Mouse (Mus musculus): ENCODE data around the gene Pde6b. TPM values are rescaled to one million over a fixed set of nuclear protein-coding genes. Genes with fewer than 3 reads are reported as not detected.

Gene Pde6b
- polyA plus RNA-seq, 1 experiment from 2014 or later, result 0.15 TPM

GRCm38 (mm10) chr5:108448785-108449668 lies 60.8 kb downstream of the Pde6b start, which contains the start of gene Mfsd7a:
Gene Mfsd7a (minus strand): TSS chr5:108448891.
- peak within 1 kb of the TSS; percentile 4; the same call in 1 of the 2 replicates for H3K9ac ChIP-seq
- H3K9me3 ChIP-seq (replicated peaks), result no peaks in the 10 kb centered on the region
- H3K4me1 ChIP-seq, result peaks cover 11% of the 10 kb centered on the region
- H3K27me3 ChIP-seq, result peaks cover 9% of the 10 kb centered on the region; the same call in 1 of the 2 replicates
- peak; percentile 78 for ATAC-seq (ENCODE audit: insufficient number of reproducible peaks, low FRiP score, low TSS enrichment, low read depth)
- H3K36me3 ChIP-seq, result no peaks in the 10 kb centered on the region
- WGBS, result 14% methylated on average over 24 of the region's 24 CpGs
- peak within 1 kb of the TSS; percentile 39; the same call in 1 of the 2 replicates for H3K27ac ChIP-seq (replicated peaks)
- H3K4me3 ChIP-seq (replicated peaks), result peak within 1 kb of the TSS; percentile 41
- peak within 1 kb of the TSS; percentile 60 for H3K4me2 ChIP-seq (replicated peaks)

DNA sequence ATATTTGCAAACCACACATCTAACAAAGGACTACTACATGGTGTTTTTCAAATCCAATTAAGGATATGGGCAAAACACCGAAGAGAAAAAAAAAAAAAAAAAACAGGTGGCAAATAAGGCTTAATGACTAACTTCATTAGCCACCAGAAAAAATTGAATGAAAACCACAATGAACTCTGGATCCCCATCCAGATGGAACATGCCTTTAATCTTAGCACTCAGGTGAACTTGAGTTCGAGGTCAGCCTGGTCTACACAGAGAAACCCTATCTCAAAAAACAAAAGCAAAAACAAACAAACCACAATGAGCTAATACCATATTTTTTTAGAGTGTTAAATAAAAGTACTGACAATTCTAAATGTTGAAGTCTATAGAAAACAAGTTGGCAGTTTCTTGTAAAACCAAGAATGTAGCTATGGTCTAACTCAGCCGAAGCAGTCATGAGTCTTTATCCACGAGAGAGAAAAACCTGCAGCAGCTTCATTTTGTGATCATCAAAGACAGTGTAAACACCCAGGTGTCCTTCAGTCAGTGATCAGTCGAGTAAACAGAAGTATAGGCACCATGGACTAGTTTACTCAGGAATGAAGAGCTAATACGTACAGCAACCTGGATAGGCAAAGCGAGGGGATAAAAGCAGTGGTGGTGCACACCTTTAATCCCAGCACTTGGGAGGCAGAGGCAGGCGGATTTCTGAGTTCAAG lies 62.8 kb downstream of the Pde6b start:
- WGBS, result 74% methylated on average over 8 of the region's 8 CpGs
- no peak for ATAC-seq (ENCODE audit: insufficient number of reproducible peaks, low FRiP score, low TSS enrichment, low read depth)
- Histone ChIP-seq H3K4me1 (peaks cover 11% of the 10 kb centered on the region), H3K4me3 (replicated peaks) (no peak overlapping the region), H3K36me3 (no peaks in the 10 kb centered on the region), H3K27ac (replicated peaks) (no peak overlapping the region), H3K9ac (no peak overlapping the region), H3K4me2 (replicated peaks) (no peak overlapping the region), H3K27me3 (peaks cover 9% of the 10 kb centered on the region; the same call in 1 of the 2 replicates), H3K9me3 (replicated peaks) (no peaks in the 10 kb centered on the region)

DNA sequence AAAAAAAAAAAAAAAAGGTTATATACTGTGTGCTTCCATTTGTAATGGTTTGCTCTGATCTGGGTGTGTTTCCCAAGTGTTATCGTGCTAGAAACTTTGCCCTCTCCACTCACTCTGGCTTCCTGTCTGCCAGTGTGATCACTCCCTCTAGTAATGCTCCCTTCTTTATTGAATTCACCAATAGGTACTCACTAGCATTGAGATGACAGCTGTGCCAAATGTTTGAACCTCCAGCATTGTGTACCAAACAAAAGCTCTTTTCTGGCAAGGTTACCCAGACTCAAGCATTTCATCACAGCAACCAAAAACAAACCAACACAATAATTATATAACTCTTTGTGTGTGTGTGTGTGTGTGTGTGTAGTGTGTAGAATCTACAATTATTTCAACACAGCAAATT lies 63.4 kb downstream of the Pde6b start:
- Histone ChIP-seq H3K9me3 (replicated peaks) (no peaks in the 10 kb centered on the region), H3K27me3 (0 out of 2 replicates have a peak, but pooled peaks cover 6% of the 10 kb centered on the region), H3K27ac (replicated peaks) (no peak overlapping the region), H3K4me2 (replicated peaks) (no peak overlapping the region), H3K4me1 (peaks cover 11% of the 10 kb centered on the region), H3K9ac (no peak overlapping the region), H3K4me3 (replicated peaks) (no peak overlapping the region), H3K36me3 (no peaks in the 10 kb centered on the region)
- WGBS, result 89% methylated on average over 1 of the region's 1 CpGs
- ATAC-seq (ENCODE audit: insufficient number of reproducible peaks, low FRiP score, low TSS enrichment, low read depth), result no peak

GRCm38 (mm10) chr5:108452422-108452821 lies 64.2 kb downstream of the Pde6b start:
- Histone ChIP-seq H3K27me3 (0 out of 2 replicates have a peak, but pooled peaks cover 6% of the 10 kb centered on the region), H3K36me3 (no peaks in the 10 kb centered on the region), H3K4me2 (replicated peaks) (no peak overlapping the region), H3K4me1 (peaks cover 11% of the 10 kb centered on the region), H3K9ac (no peak overlapping the region), H3K27ac (replicated peaks) (no peak overlapping the region), H3K4me3 (replicated peaks) (no peak overlapping the region), H3K9me3 (replicated peaks) (no peaks in the 10 kb centered on the region)
- no peak for ATAC-seq (ENCODE audit: insufficient number of reproducible peaks, low FRiP score, low TSS enrichment, low read depth)
- 94% methylated on average over 1 of the region's 1 CpGs for WGBS

- WGBS, result 40% methylated on average over 3 of the region's 3 CpGs
Observed at GRCm38 (mm10) chr5:108454094-108454493, 65.9 kb downstream of the Pde6b start.

DNA sequence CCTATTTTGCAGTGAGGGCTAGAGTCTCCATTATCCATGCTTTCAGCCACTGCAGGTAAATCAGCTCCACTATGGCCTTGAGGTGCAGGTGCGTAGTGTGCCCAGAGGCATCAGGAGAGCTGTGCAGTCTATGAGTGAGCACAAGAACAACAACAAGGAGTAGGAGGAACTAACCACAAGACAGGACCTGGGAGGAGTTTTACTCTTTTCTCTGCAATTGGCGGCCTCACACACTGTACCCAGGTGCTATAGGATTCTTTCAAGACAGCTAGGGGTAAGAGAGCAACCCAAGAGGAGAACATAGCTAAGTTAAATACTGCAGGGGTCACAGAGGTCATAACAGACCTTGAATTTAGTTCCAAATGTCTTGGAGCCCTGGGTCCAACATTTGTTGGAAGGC lies 70.5 kb downstream of the Pde6b start:
- no peak overlapping the region for H3K27ac ChIP-seq (replicated peaks)
- no peak for ATAC-seq (ENCODE audit: insufficient number of reproducible peaks, low FRiP score, low TSS enrichment, low read depth)
- H3K9me3 ChIP-seq (replicated peaks), result no peaks in the 10 kb centered on the region
- no peak overlapping the region for H3K9ac ChIP-seq
- H3K36me3 ChIP-seq, result no peaks in the 10 kb centered on the region
- peaks cover 22% of the 10 kb centered on the region for H3K4me1 ChIP-seq
- 67% methylated on average over 2 of the region's 2 CpGs for WGBS
- no peak overlapping the region for H3K4me2 ChIP-seq (replicated peaks)
- no peak overlapping the region for H3K4me3 ChIP-seq (replicated peaks)
- peaks cover 13% of the 10 kb centered on the region; the same call in 1 of the 2 replicates for H3K27me3 ChIP-seq

More at GRCm38 (mm10) chr5:108454094-108454493, 65.9 kb downstream of the Pde6b start:
- no peak overlapping the region for H3K27ac ChIP-seq (replicated peaks)
- H3K4me1 ChIP-seq, result peaks cover 6% of the 10 kb centered on the region
- no peak overlapping the region for H3K9ac ChIP-seq
- H3K4me2 ChIP-seq (replicated peaks), result no peak overlapping the region
- no peaks in the 10 kb centered on the region for H3K9me3 ChIP-seq (replicated peaks)
- no peak for ATAC-seq (ENCODE audit: insufficient number of reproducible peaks, low FRiP score, low TSS enrichment, low read depth)
- no peaks in the 10 kb centered on the region for H3K36me3 ChIP-seq
- H3K27me3 ChIP-seq, result peaks cover 13% of the 10 kb centered on the region; the same call in 1 of the 2 replicates
- no peak overlapping the region for H3K4me3 ChIP-seq (replicated peaks)

DNA sequence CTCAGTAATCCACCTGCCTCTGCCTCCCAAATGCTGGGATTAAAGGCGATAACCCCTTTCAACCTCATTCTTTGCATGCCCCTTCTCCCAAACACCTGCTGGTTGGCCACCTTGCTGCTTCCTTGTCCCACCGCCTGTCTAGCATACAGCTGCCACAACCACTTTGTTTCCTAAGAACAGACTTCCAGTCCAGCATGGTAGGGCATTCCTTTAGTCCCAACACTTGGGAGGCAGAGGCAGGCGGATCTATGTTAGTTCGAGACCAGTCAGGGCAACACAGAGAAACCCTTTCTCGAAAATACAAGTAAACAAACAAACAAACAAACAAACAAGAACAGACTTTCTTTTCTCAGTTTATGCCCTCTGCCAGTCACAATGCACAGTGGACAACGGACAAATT lies 72.3 kb downstream of the Pde6b start:
- ATAC-seq (ENCODE audit: insufficient number of reproducible peaks, low FRiP score, low TSS enrichment, low read depth), result no peak
- H3K27ac ChIP-seq (replicated peaks), result no peak overlapping the region

DNA sequence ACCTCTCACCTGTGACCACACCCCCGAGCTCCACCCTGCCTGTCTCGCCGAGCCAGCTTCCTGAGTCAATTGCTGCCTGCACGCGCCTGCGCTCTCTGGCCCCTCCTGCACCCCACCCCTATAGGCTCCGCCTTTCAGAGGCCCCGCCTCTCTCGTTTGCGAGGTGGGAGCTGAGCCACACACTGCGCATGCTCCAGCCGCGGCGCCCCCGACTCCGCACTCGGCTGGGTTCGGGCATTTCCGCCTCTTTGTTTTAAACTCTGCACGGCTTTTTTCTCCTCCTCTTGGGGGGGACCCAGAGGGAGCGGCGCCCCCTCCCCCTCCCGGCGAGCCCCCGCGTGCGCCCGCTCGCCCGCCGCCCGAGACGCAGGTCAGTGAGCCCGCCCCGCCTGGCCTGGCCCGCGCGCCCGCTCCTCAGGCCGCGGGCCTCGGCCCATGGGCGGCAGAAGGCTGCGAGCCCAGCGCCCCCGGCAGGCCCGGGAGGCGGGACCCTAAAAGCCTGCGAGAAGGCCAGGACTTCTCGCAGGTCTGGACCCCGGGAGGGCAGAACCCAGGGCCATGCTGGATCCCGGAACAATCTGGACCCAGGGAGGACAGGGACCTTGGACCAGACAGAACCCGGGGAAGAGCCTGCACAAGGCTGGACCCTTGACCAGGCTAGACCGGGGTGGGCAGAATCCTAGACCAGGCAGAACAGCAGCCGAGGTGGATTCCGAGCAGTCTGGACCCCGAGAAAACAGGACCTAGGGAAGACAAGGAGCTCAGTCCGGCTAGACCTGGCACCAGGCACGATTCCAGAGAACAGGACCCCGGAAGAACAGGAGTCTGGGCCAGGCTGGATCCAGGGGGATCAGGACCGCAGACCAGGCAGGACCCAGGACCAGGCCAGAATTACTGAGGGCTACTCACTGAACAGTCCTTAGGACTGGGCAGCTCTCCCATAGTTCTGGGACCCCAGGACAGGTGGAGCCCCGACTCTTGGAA lies 73.2 kb downstream of the Pde6b start, which contains the start of gene Pcgf3:
Gene Pcgf3 (plus strand): TSS at position 151 of the 984 bp plus-strand sequence.
- Histone ChIP-seq H3K27ac (replicated peaks) (peak within 1 kb of the TSS; percentile 78), H3K4me3 (replicated peaks) (peak within 1 kb of the TSS; percentile 89), H3K36me3 (no peaks in the 10 kb centered on the region), H3K9me3 (replicated peaks) (no peaks in the 10 kb centered on the region), H3K4me2 (replicated peaks) (peak within 1 kb of the TSS; percentile 88), H3K4me1 (peaks cover 27% of the 10 kb centered on the region), H3K27me3 (peaks cover 13% of the 10 kb centered on the region; the same call in 1 of the 2 replicates), H3K9ac (peak within 1 kb of the TSS; percentile 99)
- WGBS, result 0% methylated on average over 52 of the region's 62 CpGs
- peak; percentile 99 for ATAC-seq (ENCODE audit: insufficient number of reproducible peaks, low FRiP score, low TSS enrichment, low read depth)

More for the DNA sequence above, 72.3 kb downstream of the Pde6b start:
- peaks cover 13% of the 10 kb centered on the region; the same call in 1 of the 2 replicates for H3K27me3 ChIP-seq
- WGBS, result 42% methylated on average over 6 of the region's 6 CpGs
- no peak overlapping the region for H3K9ac ChIP-seq
- H3K4me2 ChIP-seq (replicated peaks), result peak overlapping the region; percentile 88
- H3K4me3 ChIP-seq (replicated peaks), result peak overlapping the region; percentile 89
- peaks cover 27% of the 10 kb centered on the region for H3K4me1 ChIP-seq
- H3K9me3 ChIP-seq (replicated peaks), result no peaks in the 10 kb centered on the region
- no peaks in the 10 kb centered on the region for H3K36me3 ChIP-seq

DNA sequence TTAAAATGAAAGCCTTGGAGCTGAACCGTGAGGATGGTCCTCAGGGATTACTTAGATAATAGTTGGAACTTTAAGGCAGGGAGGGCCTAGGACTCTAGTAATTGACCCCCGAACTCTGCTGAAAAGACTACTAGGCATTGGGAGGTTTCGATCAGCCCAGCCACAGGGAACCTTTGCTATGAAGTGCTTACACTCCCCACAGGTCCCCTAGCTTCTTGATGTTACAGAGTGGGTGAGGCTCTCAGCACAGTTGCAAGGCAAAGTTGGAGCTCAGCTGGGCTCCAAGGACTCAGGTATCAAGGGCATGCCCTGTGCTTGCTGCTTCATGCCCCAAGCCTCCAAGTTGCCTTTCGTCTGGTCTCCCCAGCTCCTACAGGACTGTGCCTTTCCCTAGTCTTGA lies 74.3 kb downstream of the Pde6b start:
- H3K4me3 ChIP-seq (replicated peaks), result peak overlapping the region; percentile 89
- peak overlapping the region; percentile 88 for H3K4me2 ChIP-seq (replicated peaks)
- H3K4me1 ChIP-seq, result peaks cover 31% of the 10 kb centered on the region
- ATAC-seq (ENCODE audit: insufficient number of reproducible peaks, low FRiP score, low TSS enrichment, low read depth), result no peak
- H3K9ac ChIP-seq, result peak overlapping the region; percentile 99
- WGBS, result 38% methylated on average over 4 of the region's 4 CpGs
- H3K36me3 ChIP-seq, result no peaks in the 10 kb centered on the region
- H3K9me3 ChIP-seq (replicated peaks), result no peaks in the 10 kb centered on the region
- 0 out of 2 replicates have a peak overlapping the region, but pooled peaks have one; percentile 7 for H3K27ac ChIP-seq (replicated peaks)
- H3K27me3 ChIP-seq, result peaks cover 13% of the 10 kb centered on the region; the same call in 1 of the 2 replicates

DNA sequence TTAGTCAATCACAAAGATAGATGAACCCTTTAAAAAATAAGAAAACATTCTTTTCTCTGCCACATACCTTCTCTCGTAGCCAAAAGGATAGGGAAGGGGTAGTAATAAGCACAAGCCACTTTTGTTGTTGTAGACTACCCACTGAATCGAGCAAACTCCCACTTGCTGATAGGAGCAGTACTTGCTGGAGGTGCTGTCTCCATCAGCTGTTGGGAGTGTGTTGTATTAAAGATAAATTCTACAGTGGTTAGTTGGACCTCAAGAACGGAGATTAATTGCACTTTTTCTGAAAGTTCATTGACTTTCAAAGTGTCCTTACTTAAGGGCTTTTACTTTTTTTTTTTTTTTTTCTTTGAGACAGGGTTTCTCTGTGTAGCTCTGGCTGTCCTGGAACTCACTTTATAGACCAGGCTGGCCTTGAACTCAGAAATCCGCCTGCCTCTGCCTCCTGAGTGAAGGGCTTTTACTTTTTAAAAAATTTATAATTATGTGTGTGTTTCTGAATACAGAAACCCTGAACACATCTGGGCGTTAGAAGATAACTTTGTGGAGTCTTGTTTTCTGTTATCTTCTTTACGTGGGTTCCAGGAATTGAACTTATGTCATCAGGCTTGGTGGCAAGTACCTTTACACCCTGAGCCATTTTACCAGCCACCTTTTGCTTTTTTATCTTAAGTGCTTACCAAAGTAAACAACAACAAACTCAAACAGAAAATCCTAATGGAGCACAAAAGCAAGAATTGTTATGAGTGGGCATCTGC lies 77.1 kb downstream of the Pde6b start:
- 88% methylated on average over 6 of the region's 6 CpGs for WGBS
- Histone ChIP-seq H3K36me3 (no peaks in the 10 kb centered on the region), H3K9me3 (replicated peaks) (no peaks in the 10 kb centered on the region), H3K4me1 (peaks cover 31% of the 10 kb centered on the region), H3K27me3 (no peaks in the 10 kb centered on the region), H3K4me2 (replicated peaks) (no peak overlapping the region), H3K9ac (no peak overlapping the region), H3K27ac (replicated peaks) (no peak overlapping the region), H3K4me3 (replicated peaks) (no peak overlapping the region)
- no peak for ATAC-seq (ENCODE audit: insufficient number of reproducible peaks, low FRiP score, low TSS enrichment, low read depth)
